Mouse (Mus musculus) thymus, postnatal 4 days (tissue): ENCODE measurements around the gene Stard13.

ENCODE experiments used
- DNase-seq: peaks from one replicate; pipeline ENCODE4 v3.0.0; 2021

Gene Stard13

GRCm38 (mm10) chr5:151233400-151234031 is at the start of gene Stard13:
TSS of gene Stard13 (minus strand) at chr5:151233836.
- peak; percentile 21 for DNase-seq

- DNase-seq, result no peak
Observed at GRCm38 (mm10) chr5:151279531-151279930, 45.9 kb upstream of the Stard13 start.

- DNase-seq, result no peak
Observed at GRCm38 (mm10) chr5:151277927-151278326, 44.3 kb upstream of the Stard13 start.

GRCm38 (mm10) chr5:151275986-151276385 is 42.4 kb upstream of the Stard13 start:
- no peak for DNase-seq

- no peak for DNase-seq
Observed at GRCm38 (mm10) chr5:151274265-151274664, 40.6 kb upstream of the Stard13 start.

- DNase-seq, result no peak
Observed at GRCm38 (mm10) chr5:151270815-151271214, 37.2 kb upstream of the Stard13 start.

GRCm38 (mm10) chr5:151266896-151267634 is 33.4 kb upstream of the Stard13 start:
- no peak for DNase-seq

- no peak for DNase-seq
Observed at GRCm38 (mm10) chr5:151261558-151261957, 27.9 kb upstream of the Stard13 start.

- no peak for DNase-seq
Observed at GRCm38 (mm10) chr5:151252213-151252612, 18.6 kb upstream of the Stard13 start.

GRCm38 (mm10) chr5:151251656-151252055 is 18.0 kb upstream of the Stard13 start:
- DNase-seq, result no peak

- peak; percentile 10 for DNase-seq
Observed at GRCm38 (mm10) chr5:151248671-151249620, 15.3 kb upstream of the Stard13 start.

- DNase-seq, result no peak
Observed at GRCm38 (mm10) chr5:151248084-151248483, 14.4 kb upstream of the Stard13 start.

GRCm38 (mm10) chr5:151247115-151247875 is 13.7 kb upstream of the Stard13 start:
- DNase-seq, result peak; percentile 54

GRCm38 (mm10) chr5:151246287-151246686 is 12.7 kb upstream of the Stard13 start:
- DNase-seq, result no peak

- DNase-seq, result no peak
Observed at GRCm38 (mm10) chr5:151245571-151245970, 11.9 kb upstream of the Stard13 start.

GRCm38 (mm10) chr5:151238730-151239129 is 5.1 kb upstream of the Stard13 start:
- no peak for DNase-seq

GRCm38 (mm10) chr5:151236411-151236810 is 2.8 kb upstream of the Stard13 start:
- no peak for DNase-seq

GRCm38 (mm10) chr5:151232576-151233299 is 898 bp downstream of the Stard13 start:
- no peak for DNase-seq

GRCm38 (mm10) chr5:151231861-151232260 is 1.8 kb downstream of the Stard13 start:
- no peak for DNase-seq

GRCm38 (mm10) chr5:151231411-151231810 is 2.2 kb downstream of the Stard13 start:
- no peak for DNase-seq

- DNase-seq, result no peak
Observed at GRCm38 (mm10) chr5:151230427-151230826, 3.2 kb downstream of the Stard13 start.
